Mouse (Mus musculus) liver (tissue): ENCODE measurements around the gene Gm21904.
"Not testable (repeated sequence)": the region's sequence is repeated elsewhere in the genome, so short reads cannot be mapped to it uniquely, and the experiment has no call there.

ENCODE experiments used
- DNase-seq: peaks from one replicate; pipeline ENCODE4 v3.0.0-alpha.2; 2020; ENCODE audit warnings: mixed read lengths

Gene Gm21904

GRCm38 (mm10) chrY:17846166-17846565 is at the start of gene Gm21904:
TSS of gene Gm21904 (minus strand) at chrY:17846266.
- not testable (repeated sequence) for DNase-seq

- DNase-seq = not testable (repeated sequence)
These were observed 28.4 kb upstream of the Gm21904 start, which contains the start of the genes Gm20772 and Gm20831 for GRCm38 (mm10) chrY:17874441-17874840. TSS of gene Gm20772 (plus strand) at chrY:17874741. TSS of gene Gm20831 (plus strand) at chrY:17874741.
